Mouse (Mus musculus): ENCODE measurements around the gene Bicra.

- TF ChIP-seq CTCF (IDR thresholded peaks at IDR 0.05; ENCODE audit: control insufficient read depth, insufficient read depth, insufficient replicate concordance, low read depth, low read length) (no peak), POLR2A (IDR thresholded peaks at IDR 0.05; ENCODE audit: control insufficient read depth, low read depth, low read length) (no peak)
These were observed 33.9 kb downstream of the Bicra start for GRCm38 (mm10) chr7:16013722-16014275.
